Mouse (Mus musculus) brain, embryonic 14.5 days (tissue): ENCODE data around the gene Krtap11-1. TPM values are rescaled to one million over a fixed set of nuclear protein-coding genes. Genes with fewer than 3 reads are reported as not detected.

ENCODE experiments used
- DNase-seq: peaks from one replicate; pipeline ENCODE4 v3.0.0-alpha.2; 2011; ENCODE audit warnings: low read depth
- CTCF ChIP-seq: fragments of 200-500 bp; IDR thresholded peaks from 2 replicates; pipeline ENCODE4 v1.5.1; 2012; ENCODE audit warnings: inconsistent platforms, mild to moderate bottlenecking, moderate library complexity, borderline replicate concordance; ENCODE audit not compliant: insufficient read depth, insufficient read length; ENCODE audit errors: extremely low read depth
- POLR2A ChIP-seq: fragments of 200-500 bp; IDR thresholded peaks from 2 replicates; pipeline ENCODE4 v1.6.1; 2012; ENCODE audit warnings: mild to moderate bottlenecking, inconsistent platforms, borderline replicate concordance; ENCODE audit not compliant: poor library complexity, insufficient read depth, insufficient read length, severe bottlenecking; ENCODE audit errors: extremely low read depth
- polyA plus RNA-seq: library from polyadenylated mRNA; depleted of rRNA; stranded (reverse); fragments of >200 nt; gene quantifications from 2 replicates; pipeline ENCODE4 v1.2.3, GENCODE M21; 2012; rRNA removed

The Krtap11-1 gene
- polyA plus RNA-seq, 1 experiment = not detected

GRCm38 (mm10) chr16:89550298-89550697, 20.7 kb downstream of the Krtap11-1 start:
- TF ChIP-seq POLR2A (no peak), CTCF (no peak)
- peak; percentile 69 for DNase-seq

GRCm38 (mm10) chr16:89538031-89538484, 32.9 kb downstream of the Krtap11-1 start:
- DNase-seq = peak; percentile 72
- no peak for TF ChIP-seq CTCF
- no peak for TF ChIP-seq POLR2A

GRCm38 (mm10) chr16:89537349-89537748, 33.6 kb downstream of the Krtap11-1 start:
- DNase-seq = peak; percentile 61

GRCm38 (mm10) chr16:89530547-89530946, 40.4 kb downstream of the Krtap11-1 start:
- TF ChIP-seq CTCF (no peak), POLR2A (no peak)
- DNase-seq = peak; percentile 93

More at GRCm38 (mm10) chr16:89537349-89537748, 33.6 kb downstream of the Krtap11-1 start:
- TF ChIP-seq POLR2A (no peak), CTCF (no peak)

GRCm38 (mm10) chr16:89529846-89530245, 41.1 kb downstream of the Krtap11-1 start:
- DNase-seq = peak; percentile 59
- no peak for TF ChIP-seq CTCF
- no peak for TF ChIP-seq POLR2A

- peak; percentile 68 for DNase-seq
- no peak for TF ChIP-seq CTCF
- no peak for TF ChIP-seq POLR2A
Measured at GRCm38 (mm10) chr16:89528380-89528779, 42.6 kb downstream of the Krtap11-1 start.

- DNase-seq = no peak
Measured at GRCm38 (mm10) chr16:89520996-89521395, 50.0 kb downstream of the Krtap11-1 start.

GRCm38 (mm10) chr16:89520555-89520954, 50.4 kb downstream of the Krtap11-1 start:
- peak; percentile 83 for DNase-seq
- TF ChIP-seq POLR2A (no peak), CTCF (no peak)

More at GRCm38 (mm10) chr16:89520996-89521395, 50.0 kb downstream of the Krtap11-1 start:
- TF ChIP-seq CTCF = no peak
- TF ChIP-seq POLR2A = no peak

Other genes starting within 250 kb of the Krtap11-1 start
- not detected in 2 replicates for gene Krtap21-1, start 167.3 kb downstream of the Krtap11-1 start, polyA plus RNA-seq
- not detected in 2 replicates for gene Krtap6-2, start 151.1 kb downstream of the Krtap11-1 start, polyA plus RNA-seq
- not detected in 2 replicates for gene Krtap8-1, start 83.2 kb downstream of the Krtap11-1 start, polyA plus RNA-seq
- gene Krtap7-1, start 62.9 kb downstream of the Krtap11-1 start, polyA plus RNA-seq = 0.21 and 0.71 TPM in 2 replicates